Mouse (Mus musculus) heart, embryonic 16.5 days (tissue): ENCODE data around the gene Ccdc70. TPM values are rescaled to one million over a fixed set of nuclear protein-coding genes. Genes with fewer than 3 reads are reported as not detected.

Experiments used
- ATAC-seq: fragments of 200-750 bp; cut with Nextera tagmentation; replicated peaks from 2 replicates; pipeline ENCODE4 v1.8.0; 2017; ENCODE audit warnings: moderate number of reproducible peaks; ENCODE audit not compliant: insufficient read depth, low FRiP score; ENCODE audit errors: extremely low read depth
- H3K27ac ChIP-seq: fragments of 300-500 bp; sonication (generic); 2 replicates; pipeline ENCODE4 v1.5.1; 2014; ENCODE audit warnings: mild to moderate bottlenecking, low read length, control low read depth, moderate library complexity
- H3K27me3 ChIP-seq: fragments of 300-500 bp; sonication (generic); 2 replicates; pipeline ENCODE4 v1.6.1; 2014; ENCODE audit warnings: low read length, mixed read lengths; ENCODE audit not compliant: control insufficient read depth, insufficient read depth
- H3K36me3 ChIP-seq: fragments of 300-500 bp; sonication (generic); 2 replicates; pipeline ENCODE4 v1.6.1; 2014; ENCODE audit not compliant: control insufficient read depth, insufficient read depth
- H3K4me1 ChIP-seq: fragments of 300-500 bp; sonication (generic); 2 replicates; pipeline ENCODE4 v1.6.1; 2014; ENCODE audit warnings: low read length, mixed read lengths; ENCODE audit not compliant: control insufficient read depth, insufficient read depth
- H3K4me2 ChIP-seq: fragments of 300-500 bp; sonication (generic); 2 replicates; pipeline ENCODE4 v1.6.1; 2014; ENCODE audit warnings: low read depth, mild to moderate bottlenecking, control low read depth, low read length
- H3K4me3 ChIP-seq: fragments of 300-500 bp; sonication (generic); 2 replicates; pipeline ENCODE4 v1.5.1; 2014; ENCODE audit warnings: mild to moderate bottlenecking, control low read depth, low read length
- H3K9ac ChIP-seq: fragments of 300-500 bp; sonication (generic); 2 replicates; pipeline ENCODE4 v1.6.1; 2014; ENCODE audit warnings: low read length, control low read depth
- H3K9me3 ChIP-seq: fragments of 300-500 bp; sonication (generic); replicated peaks from 2 replicates; pipeline ENCODE4 v1.6.1; 2016; ENCODE audit warnings: low read length; ENCODE audit not compliant: control insufficient read depth
- WGBS: fragments of 180-500 bp; shearing (Covaris S2); extraction: QIAGEN DNeasy Blood & Tissue Kit; methylation state at CpG from one replicate; pipeline ENCODE4 v1.1.7; 2014; 5-methylcytosine and 5-hydroxymethylcytosine counted together
- polyA plus RNA-seq: library from polyadenylated mRNA; unstranded; fragments of >200 nt; fragmentation: Nextera tagmentation; extraction: Ambion mirVana; gene quantifications from 2 replicates; pipeline ENCODE4 v1.2.1, GENCODE M21; 2015

Ccdc70 gene
- polyA plus RNA-seq, 1 experiment from 2014 or later, result not detected

GRCm38 (mm10) chr8:22017731-22018130 lies 48.2 kb downstream of the Ccdc70 start:
- WGBS, result 76% methylated on average over 7 of the region's 7 CpGs
- H3K27ac ChIP-seq, result no peak overlapping the region
- no peak overlapping the region for H3K9ac ChIP-seq
- H3K4me1 ChIP-seq, result no peaks in the 10 kb centered on the region
- ATAC-seq, result no peak
- no peaks in the 10 kb centered on the region for H3K27me3 ChIP-seq
- no peak overlapping the region for H3K4me3 ChIP-seq
- no peaks in the 10 kb centered on the region for H3K9me3 ChIP-seq
- no peak overlapping the region for H3K4me2 ChIP-seq
- H3K36me3 ChIP-seq, result no peaks in the 10 kb centered on the region

GRCm38 (mm10) chr8:22019498-22019897 lies 49.9 kb downstream of the Ccdc70 start:
- H3K4me3 ChIP-seq, result no peak overlapping the region
- no peak overlapping the region for H3K9ac ChIP-seq
- H3K4me2 ChIP-seq, result no peak overlapping the region
- H3K9me3 ChIP-seq, result no peaks in the 10 kb centered on the region
- WGBS, result 69% methylated on average over 5 of the region's 5 CpGs
- H3K27me3 ChIP-seq, result no peaks in the 10 kb centered on the region
- ATAC-seq, result no peak
- H3K4me1 ChIP-seq, result no peaks in the 10 kb centered on the region
- no peaks in the 10 kb centered on the region for H3K36me3 ChIP-seq
- H3K27ac ChIP-seq, result no peak overlapping the region

GRCm38 (mm10) chr8:22022244-22022643 lies 52.7 kb downstream of the Ccdc70 start:
- 51% methylated on average over 7 of the region's 7 CpGs for WGBS
- no peaks in the 10 kb centered on the region for H3K4me1 ChIP-seq
- no peak overlapping the region for H3K4me2 ChIP-seq
- H3K4me3 ChIP-seq, result no peak overlapping the region
- H3K27ac ChIP-seq, result no peak overlapping the region
- no peaks in the 10 kb centered on the region for H3K36me3 ChIP-seq
- no peak for ATAC-seq
- no peaks in the 10 kb centered on the region for H3K9me3 ChIP-seq
- no peaks in the 10 kb centered on the region for H3K27me3 ChIP-seq
- no peak overlapping the region for H3K9ac ChIP-seq

Other genes with a start within 250 kb of the Ccdc70 start
- gene Defa24, start 235.3 kb upstream of the Ccdc70 start, polyA plus RNA-seq, result 1.9 TPM in 1 of 2 replicates, not detected in the other
- not detected in 2 replicates for gene Defb50, start 146.2 kb upstream of the Ccdc70 start, polyA plus RNA-seq
- not detected in 2 replicates for gene Defb2, start 129.8 kb upstream of the Ccdc70 start, polyA plus RNA-seq
- not detected in 2 replicates for gene Defb10, start 110.9 kb upstream of the Ccdc70 start, polyA plus RNA-seq
- gene Defb9, start 84.4 kb upstream of the Ccdc70 start, polyA plus RNA-seq, result not detected in 2 replicates
- gene Defb11, start 63.4 kb upstream of the Ccdc70 start, polyA plus RNA-seq, result not detected in 2 replicates
- not detected in 2 replicates for gene Defb15, start 37.1 kb upstream of the Ccdc70 start, polyA plus RNA-seq
- gene Defb35, start 31.4 kb upstream of the Ccdc70 start, polyA plus RNA-seq, result not detected in 2 replicates
- gene Defb13, start 23.0 kb upstream of the Ccdc70 start, polyA plus RNA-seq, result not detected in 2 replicates
- gene Fam90a1a, start 11.1 kb upstream of the Ccdc70 start, polyA plus RNA-seq, result not detected in 2 replicates
- 1.1 and 1.3 TPM in 2 replicates for gene Atp7b, start 90.5 kb downstream of the Ccdc70 start, polyA plus RNA-seq
- 14.7 and 16.0 TPM in 2 replicates for gene Alg11, start 90.9 kb downstream of the Ccdc70 start, polyA plus RNA-seq
- gene Nek5, start 155.3 kb downstream of the Ccdc70 start, polyA plus RNA-seq, result 0.38 and 0.51 TPM in 2 replicates
- gene Nek3, start 196.7 kb downstream of the Ccdc70 start, polyA plus RNA-seq, result 4.9 and 5.3 TPM in 2 replicates
- gene Ckap2, start 216.0 kb downstream of the Ccdc70 start, polyA plus RNA-seq, result 29.1 and 37.4 TPM in 2 replicates
- 21.6 and 21.7 TPM in 2 replicates for gene Vps36, start 223.0 kb downstream of the Ccdc70 start, polyA plus RNA-seq